Mouse (Mus musculus) monocyte, adult 59 days (primary cell): ENCODE results near the gene Abr. TPM values are rescaled to one million over a fixed set of nuclear protein-coding genes. Genes with fewer than 3 reads are reported as not detected.

Source experiments
- total RNA-seq, 2 experiments: library from RNA; stranded (reverse); gene quantifications; one replicate each; pipeline ENCODE4 v1.2.4; 2023

Abr gene
- total RNA-seq = 100 to 1,000 TPM; 213 to 221 TPM

GRCm38 (mm10) chr11:76622152-76622565 is at the start of gene Abr:
TSS of gene Abr (minus strand) at chr11:76622314.

GRCm38 (mm10) chr11:76406702-76407583 is 215.2 kb downstream of the Abr start, which contains the start of gene Timm22:
TSS of gene Timm22 (plus strand) at chr11:76406952.

GRCm38 (mm10) chr11:76398798-76399586 is 223.1 kb downstream of the Abr start, which contains the start of gene Nxn:
TSS of gene Nxn (minus strand) at chr11:76399140.

Other genes with a start within 250 kb of the Abr start
- 1 to 10 TPM; 2.5 to 2.9 TPM for gene Nxn, start 223.2 kb downstream of the Abr start, total RNA-seq
- gene Timm22, start 215.4 kb downstream of the Abr start, total RNA-seq = 10 to 100 TPM; 12.7 to 14.9 TPM
- gene Bhlha9, start 50.2 kb upstream of the Abr start, total RNA-seq = not detected
- not detected for gene Trarg1, start 57.5 kb upstream of the Abr start, total RNA-seq
- gene Gosr1, start 141.3 kb upstream of the Abr start, total RNA-seq = 10 to 100 TPM; 36.8 to 47.1 TPM
- 10 to 100 TPM; 41.0 to 43.0 TPM for gene Cpd, start 224.7 kb upstream of the Abr start, total RNA-seq